Mouse (Mus musculus) natural killer cell, adult 2 months (primary cell): ENCODE measurements around the gene Slc22a14.
"Not testable (repeated sequence)": the region's sequence is repeated elsewhere in the genome, so short reads cannot be mapped to it uniquely, and the experiment has no call there.

Experiments
- DNase-seq, 2 experiments: peaks; one replicate each; pipeline ENCODE4 v3.0.0; 2022; ENCODE audit warnings: low spot score in 2 of 2

The Slc22a14 gene

GRCm38 (mm10) chr9:119263067-119263466 is 102.3 kb downstream of the Slc22a14 start:
- no peak for DNase-seq

DNA sequence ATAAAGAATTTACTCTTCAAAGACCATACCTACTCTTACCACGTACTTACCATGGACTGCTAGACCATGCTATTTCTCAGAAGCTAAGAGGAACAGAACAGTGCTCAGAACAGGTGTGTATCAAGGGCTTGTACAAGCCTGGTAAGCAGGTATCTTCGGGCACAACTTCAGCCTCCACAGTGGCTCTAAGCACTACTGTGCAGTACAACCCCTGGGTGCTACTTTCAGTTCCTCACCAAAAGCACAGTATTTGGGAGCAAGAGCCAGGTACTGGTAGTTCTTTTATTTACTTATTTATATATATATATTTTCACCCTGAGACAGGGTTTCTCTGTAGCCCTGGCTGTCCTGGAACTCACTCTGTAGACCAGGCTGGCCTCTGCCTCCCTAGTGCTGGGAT is 104.5 kb downstream of the Slc22a14 start:
- DNase-seq: no peak

DNA sequence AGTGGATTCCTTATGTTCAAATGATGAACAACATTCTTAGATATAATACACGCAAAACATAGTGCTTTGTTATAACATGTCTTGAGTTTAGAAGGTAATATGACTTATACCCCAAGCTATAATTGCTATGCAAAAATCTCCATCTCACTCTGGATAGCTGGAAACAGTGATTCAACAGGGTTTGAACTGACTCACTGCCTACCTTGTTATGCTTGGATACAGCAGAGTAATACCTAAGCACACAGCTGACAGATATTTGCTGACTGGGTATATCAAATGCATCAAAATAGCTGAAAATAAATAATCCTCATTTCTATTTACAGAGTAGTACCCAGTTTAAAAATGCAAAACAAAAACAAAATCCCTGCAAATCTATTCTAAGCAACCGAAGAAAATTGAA is 106.6 kb downstream of the Slc22a14 start:
- no peak for DNase-seq

- no peak for DNase-seq
These were observed 107.2 kb downstream of the Slc22a14 start for GRCm38 (mm10) chr9:119258128-119258527.

DNA sequence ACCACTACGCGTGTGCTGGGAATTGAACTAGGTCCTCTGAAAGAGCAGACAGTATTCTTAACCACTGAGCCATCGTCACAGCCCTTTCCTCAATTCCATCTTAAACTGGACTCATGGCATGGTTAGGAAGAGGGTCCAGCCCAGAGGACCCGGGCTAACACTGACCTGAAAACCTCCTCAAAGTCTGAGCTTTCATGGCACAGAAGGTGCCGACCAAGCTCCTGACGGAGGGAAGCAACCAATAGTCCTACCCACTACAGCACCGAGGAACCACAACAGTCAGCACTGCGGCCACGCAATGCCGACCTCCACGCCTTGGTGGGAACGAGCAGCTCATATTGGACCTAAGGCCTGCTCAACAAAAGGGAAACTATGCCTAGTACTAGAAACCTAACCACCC is 109.2 kb downstream of the Slc22a14 start:
- no peak for DNase-seq

GRCm38 (mm10) chr9:119255096-119255495 is 110.3 kb downstream of the Slc22a14 start:
- no peak for DNase-seq

DNA sequence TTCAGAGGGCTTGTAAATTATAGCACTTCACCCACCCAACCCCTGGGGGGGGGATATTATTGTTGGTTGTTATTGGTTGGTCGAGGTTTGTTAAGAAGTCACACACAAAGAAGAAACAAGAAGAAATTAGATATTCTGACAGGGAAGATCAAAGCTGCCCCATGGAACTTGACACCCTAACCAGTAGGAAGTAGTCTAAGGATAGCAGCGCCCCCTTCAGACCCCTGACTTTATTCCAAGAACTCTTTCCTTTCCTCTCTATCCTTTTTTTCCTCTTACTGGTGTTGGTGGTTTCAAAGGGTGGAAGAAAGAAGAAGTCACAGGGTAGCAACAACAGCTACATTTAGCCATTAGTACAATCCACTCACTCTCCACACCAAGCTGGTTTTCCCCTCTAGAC is 111.2 kb downstream of the Slc22a14 start:
- no peak for DNase-seq

DNA sequence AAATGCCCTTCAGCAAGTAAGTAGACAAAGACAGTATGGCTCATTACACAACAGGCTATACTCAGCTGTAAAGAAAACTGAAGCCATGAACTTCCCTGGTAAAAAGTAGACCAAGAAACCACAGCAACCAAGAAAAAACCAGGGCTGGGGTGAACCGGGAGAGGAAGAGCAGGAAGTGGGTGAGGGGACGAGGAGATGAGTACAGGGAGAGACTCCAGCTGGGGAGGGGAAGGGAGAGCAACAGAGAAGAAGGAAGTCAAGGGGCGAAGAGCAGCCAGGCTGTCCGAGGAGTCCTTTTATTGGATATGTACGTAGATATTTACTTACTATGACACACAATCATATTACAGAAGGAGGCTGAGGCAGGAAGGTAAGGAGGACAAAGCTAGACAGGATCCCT is 117.4 kb downstream of the Slc22a14 start:
- DNase-seq: no peak

DNA sequence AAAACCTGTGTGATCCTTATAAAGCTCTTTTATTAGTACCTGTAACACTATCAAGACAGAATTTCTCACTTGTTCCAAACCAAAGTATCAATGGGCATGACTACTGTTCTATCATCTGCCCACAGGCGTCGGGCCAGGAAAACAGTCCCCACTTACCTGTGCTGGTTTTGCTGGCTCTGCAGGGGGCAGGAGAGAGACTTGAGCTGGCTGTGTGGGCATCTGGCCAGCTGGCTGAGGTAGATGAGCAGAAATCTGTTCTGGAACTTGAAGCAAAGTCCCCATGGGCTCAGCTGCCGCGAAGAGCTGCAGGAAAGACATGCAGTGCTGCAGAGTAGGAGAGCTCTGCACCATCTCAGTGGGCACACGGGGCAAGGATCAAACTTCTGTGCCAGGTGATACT is 118.5 kb downstream of the Slc22a14 start:
- DNase-seq: no peak

DNA sequence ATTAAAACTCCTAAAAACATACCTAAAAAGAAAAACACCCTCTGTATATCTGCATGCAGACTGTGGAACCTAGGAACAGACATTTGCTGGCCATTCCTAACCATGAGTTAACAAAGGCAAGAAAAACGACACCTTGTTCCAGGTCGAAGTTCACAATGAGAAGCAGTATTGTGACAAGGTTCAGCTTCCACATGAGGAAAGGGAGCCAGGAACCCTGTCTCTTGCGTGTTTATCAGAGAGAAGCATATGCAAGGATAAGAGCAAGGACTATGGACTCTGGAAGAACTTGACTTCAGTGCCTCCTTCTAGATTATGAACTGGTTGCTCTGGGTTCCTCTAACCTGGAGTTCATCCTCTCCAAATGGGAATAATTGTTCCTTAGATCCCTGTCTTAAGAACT is 121.4 kb downstream of the Slc22a14 start:
- no peak for DNase-seq

DNA sequence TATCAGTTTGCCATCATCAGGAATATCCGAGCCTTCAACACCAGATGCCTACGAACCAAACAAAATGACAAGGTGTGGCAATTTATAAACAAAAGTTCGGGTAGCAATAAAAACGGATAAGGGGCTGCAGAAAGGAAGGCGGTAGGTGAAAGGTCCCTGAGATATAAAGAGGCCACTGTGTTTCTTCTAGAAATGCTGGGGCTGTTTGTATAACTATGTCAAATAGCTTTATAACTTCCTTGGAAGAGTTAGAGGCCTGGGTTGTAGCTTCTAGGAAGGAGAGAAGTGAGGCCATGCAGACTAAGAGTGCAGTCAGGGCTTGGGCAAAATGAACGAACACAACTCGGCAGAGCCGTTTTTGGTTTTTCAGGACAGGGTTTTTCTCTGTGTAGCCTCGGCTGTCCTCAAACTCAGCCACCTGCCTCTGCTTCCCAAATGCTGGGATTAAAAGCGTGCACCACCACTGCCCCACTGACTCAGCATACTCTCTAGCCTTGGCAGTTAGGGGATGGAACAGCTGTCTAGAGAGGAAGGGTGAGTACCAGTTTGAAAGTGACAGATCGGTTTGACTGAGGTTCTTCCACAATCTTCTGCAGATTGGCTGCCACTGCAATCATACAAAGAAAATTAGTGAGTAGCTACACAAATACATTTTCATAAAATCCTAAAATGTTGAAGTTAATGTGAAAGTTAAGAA is 124.0 kb downstream of the Slc22a14 start:
- no peak for DNase-seq

GRCm38 (mm10) chr9:119240286-119240997 is 124.9 kb downstream of the Slc22a14 start:
- DNase-seq: no peak

DNA sequence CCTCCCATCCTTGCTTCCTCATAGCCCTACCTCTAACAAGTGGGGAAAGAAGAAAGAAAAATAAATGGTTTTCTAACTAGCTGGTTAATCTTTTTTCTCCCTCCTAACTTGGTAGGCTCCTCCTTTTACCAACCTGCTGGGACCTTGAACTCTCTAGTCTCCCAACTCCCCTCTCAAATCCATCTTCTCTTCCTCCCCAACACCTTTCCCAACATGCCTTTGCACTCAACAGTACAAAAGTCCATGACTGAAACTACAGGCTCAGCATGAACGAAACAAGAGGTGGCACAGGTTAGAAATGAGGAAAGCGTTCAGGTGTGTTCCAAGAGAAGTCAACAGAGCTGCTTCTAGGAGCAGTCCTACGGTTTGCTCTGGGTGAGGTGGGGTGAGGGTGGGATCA is 126.1 kb downstream of the Slc22a14 start:
- no peak for DNase-seq

GRCm38 (mm10) chr9:119238796-119239195 is 126.6 kb downstream of the Slc22a14 start:
- no peak for DNase-seq

DNA sequence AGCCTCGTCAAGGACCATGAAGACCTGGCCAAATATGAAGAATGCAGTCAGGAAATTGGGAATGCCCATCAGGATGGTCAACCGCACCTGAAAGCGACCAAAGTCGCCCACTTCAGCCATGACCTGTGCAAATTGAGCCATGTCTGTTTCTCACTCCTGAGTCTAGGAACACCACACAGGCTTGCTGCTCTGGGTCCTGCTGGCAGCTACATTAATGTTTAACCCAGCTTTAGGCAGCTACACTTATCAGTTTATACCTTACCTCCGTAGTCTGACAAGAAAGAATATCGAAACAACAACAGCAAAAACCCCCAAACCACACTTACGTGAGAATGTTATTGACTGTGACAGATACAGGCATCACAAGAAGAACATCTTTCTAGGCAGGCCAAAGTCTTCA is 133.8 kb downstream of the Slc22a14 start:
- DNase-seq: no peak

DNA sequence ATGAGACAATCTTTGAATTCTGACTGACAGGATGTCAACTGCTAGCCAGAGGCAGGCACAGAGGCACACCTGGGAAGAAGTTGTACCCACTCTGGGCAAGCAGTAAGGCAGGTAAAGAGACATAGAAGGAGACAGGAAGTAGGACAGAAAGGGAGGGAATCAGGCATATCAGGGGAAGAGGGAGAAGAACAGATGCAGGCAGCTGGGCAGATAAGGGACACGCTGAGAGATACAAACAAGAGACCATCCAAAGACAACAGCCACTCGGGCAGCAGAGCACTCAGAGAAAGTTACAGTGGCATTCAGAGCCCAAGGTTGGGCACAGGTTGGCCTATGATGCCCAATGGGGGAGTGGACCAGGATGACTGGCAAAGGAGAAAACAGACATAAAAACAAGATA is 134.5 kb downstream of the Slc22a14 start:
- no peak for DNase-seq

DNA sequence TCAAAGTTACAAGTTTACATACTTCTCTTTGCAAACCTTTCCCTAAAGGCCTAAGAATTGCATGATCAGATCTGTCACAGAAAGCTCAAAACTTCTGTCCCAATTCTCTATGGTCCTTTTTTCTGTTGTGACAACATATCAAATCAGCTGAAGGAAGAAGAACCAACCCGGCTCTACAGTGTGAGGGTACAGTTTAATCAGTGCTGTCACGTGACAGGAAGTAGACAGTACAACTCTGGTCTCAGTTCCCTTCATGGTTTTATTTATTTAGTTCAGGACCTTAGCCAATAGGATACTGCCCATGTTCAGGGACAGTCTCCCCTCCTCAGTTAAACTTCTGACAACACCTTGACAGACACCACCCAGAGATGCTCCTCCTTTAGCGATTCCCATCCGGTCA is 145.1 kb downstream of the Slc22a14 start:
- DNase-seq: no peak

GRCm38 (mm10) chr9:119219667-119220066 is 145.7 kb downstream of the Slc22a14 start:
- DNase-seq: no peak

- not testable (repeated sequence) for DNase-seq
These were observed 150.0 kb downstream of the Slc22a14 start for GRCm38 (mm10) chr9:119215341-119215740.

- no peak for DNase-seq
These were observed 150.8 kb downstream of the Slc22a14 start for GRCm38 (mm10) chr9:119214601-119215000.

DNA sequence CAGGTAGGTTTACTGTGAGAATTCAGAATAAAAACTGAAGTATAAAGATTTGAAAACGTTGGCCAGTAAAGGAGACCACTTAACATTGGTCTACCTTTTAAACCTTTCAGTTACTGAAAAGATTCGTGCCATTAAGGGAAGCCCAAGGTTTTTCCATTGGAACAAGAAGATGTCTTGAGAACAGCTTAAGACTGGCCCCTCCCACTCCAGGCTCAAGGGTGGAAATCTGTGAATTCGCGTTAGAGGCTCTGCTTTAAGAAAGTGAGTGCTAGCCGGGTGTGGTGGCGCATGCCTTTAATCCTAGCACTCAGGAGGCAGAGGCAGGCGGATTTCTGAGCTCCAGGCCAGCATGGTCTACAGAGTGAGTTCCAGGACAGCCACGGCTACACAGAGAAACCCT is 152.4 kb downstream of the Slc22a14 start:
- DNase-seq: no peak

GRCm38 (mm10) chr9:119208998-119209397 is 156.4 kb downstream of the Slc22a14 start, which contains the start of gene Slc22a13:
Slc22a13 (minus strand) TSS chr9:119209098.
- DNase-seq: no peak

- DNase-seq: no peak
These were observed 158.2 kb downstream of the Slc22a14 start for GRCm38 (mm10) chr9:119207113-119207512.
